Mouse (Mus musculus) limb, embryonic 14.5 days (tissue): ENCODE data around the gene Spib. TPM values are rescaled to one million over a fixed set of nuclear protein-coding genes. Genes with fewer than 3 reads are reported as not detected.

Experiments used
- ATAC-seq: fragments of 200-750 bp; cut with Nextera tagmentation; 2 replicates; pipeline ENCODE4 v1.8.0; 2017; ENCODE audit warnings: low read depth, moderate number of reproducible peaks, moderate TSS enrichment; ENCODE audit not compliant: low FRiP score
- DNase-seq: peaks from one replicate; pipeline ENCODE4 v3.0.0-alpha.2; 2015; ENCODE audit warnings: low spot score
- H3K27ac ChIP-seq: fragments of 300-500 bp; sonication (generic); replicated peaks from 2 replicates; pipeline ENCODE4 v1.5.1; 2014; ENCODE audit warnings: low read depth, mild to moderate bottlenecking, low read length, moderate library complexity, mixed read lengths
- H3K27me3 ChIP-seq: fragments of 300-500 bp; sonication (generic); 2 replicates; pipeline ENCODE4 v1.6.1; 2014; ENCODE audit warnings: low read length, mixed read lengths; ENCODE audit not compliant: control insufficient read depth, insufficient read depth
- H3K36me3 ChIP-seq: fragments of 300-500 bp; sonication (generic); 2 replicates; pipeline ENCODE4 v1.6.1; 2014; ENCODE audit warnings: mild to moderate bottlenecking, low read length, moderate library complexity, mixed read lengths; ENCODE audit not compliant: control insufficient read depth, insufficient read depth
- H3K4me1 ChIP-seq: fragments of 300-500 bp; sonication (generic); 2 replicates; pipeline ENCODE4 v1.6.1; 2014; ENCODE audit warnings: antibody characterized with exemption, low read length, mixed read lengths; ENCODE audit not compliant: control insufficient read depth, insufficient read depth
- H3K4me2 ChIP-seq: fragments of 300-500 bp; sonication (generic); replicated peaks from 2 replicates; pipeline ENCODE4 v1.6.1; 2014; ENCODE audit warnings: low read depth, mild to moderate bottlenecking, low read length, moderate library complexity; ENCODE audit not compliant: severe bottlenecking
- H3K4me3 ChIP-seq: fragments of 300-500 bp; sonication (generic); replicated peaks from 2 replicates; pipeline ENCODE4 v1.5.1; 2014; ENCODE audit warnings: low read length
- H3K9ac ChIP-seq: fragments of 300-500 bp; sonication (generic); 2 replicates; pipeline ENCODE4 v1.6.1; 2014; ENCODE audit warnings: mild to moderate bottlenecking, low read depth, low read length, moderate library complexity; ENCODE audit not compliant: severe bottlenecking
- H3K9me3 ChIP-seq: fragments of 300-500 bp; sonication (generic); 2 replicates; pipeline ENCODE4 v1.6.1; 2016; ENCODE audit warnings: low read length; ENCODE audit not compliant: control insufficient read depth
- POLR2A ChIP-seq: fragments of 200-500 bp; IDR thresholded peaks from 2 replicates; pipeline ENCODE4 v1.8.0; 2012; ENCODE audit warnings: inconsistent platforms, mild to moderate bottlenecking, moderate library complexity, borderline replicate concordance; ENCODE audit not compliant: insufficient read depth, insufficient read length; ENCODE audit errors: extremely low read depth
- WGBS: fragments of 180-500 bp; shearing (Covaris S2); extraction: QIAGEN DNeasy Blood & Tissue Kit; methylation state at CpG from one replicate; pipeline ENCODE4 v1.1.7; 2014; 5-methylcytosine and 5-hydroxymethylcytosine counted together
- polyA plus RNA-seq, 2 experiments: library from polyadenylated mRNA; depleted of rRNA in 1 of 2; stranded (reverse) in 1 of 2; unstranded in 1 of 2; fragments of >200 nt; fragmentation: Nextera tagmentation in 1 of 2; extraction: Ambion mirVana in 1 of 2; gene quantifications; 2 replicates each; pipeline versions ENCODE4 v1.2.1 to v1.2.3; 2012 to 2014

Spib gene
- polyA plus RNA-seq, 2 experiments: 0.59 to 1.1 TPM

- H3K36me3 ChIP-seq: peaks cover 26% of the 10 kb centered on the region
- peaks cover 12% of the 10 kb centered on the region for H3K4me1 ChIP-seq
- H3K4me3 ChIP-seq: no peak overlapping the region
- WGBS: 84% methylated on average over 22 of the region's 22 CpGs
- H3K9ac ChIP-seq: no peak overlapping the region
- DNase-seq (no peak), ATAC-seq (no peak)
- no peak overlapping the region for H3K27ac ChIP-seq
- no peaks in the 10 kb centered on the region for H3K9me3 ChIP-seq
- H3K27me3 ChIP-seq: no peaks in the 10 kb centered on the region
- H3K4me2 ChIP-seq: no peak overlapping the region
- no peak for TF ChIP-seq POLR2A
These were observed 19.9 kb upstream of the Spib start for GRCm38 (mm10) chr7:44551731-44552130.

- Histone ChIP-seq H3K36me3 (peaks cover 27% of the 10 kb centered on the region), H3K27ac (no peak overlapping the region), H3K4me2 (no peak overlapping the region), H3K27me3 (no peaks in the 10 kb centered on the region), H3K9ac (no peak overlapping the region), H3K4me3 (no peak overlapping the region), H3K4me1 (peaks cover 12% of the 10 kb centered on the region), H3K9me3 (no peaks in the 10 kb centered on the region)
- no peak for ATAC-seq
- TF ChIP-seq POLR2A: no peak
- DNase-seq: no peak
- WGBS: 94% methylated on average over 18 of the region's 21 CpGs
These were observed 19.4 kb upstream of the Spib start for GRCm38 (mm10) chr7:44551301-44551700.

- WGBS: 92% methylated on average over 12 of the region's 12 CpGs
- Histone ChIP-seq H3K27ac (no peak overlapping the region), H3K36me3 (peaks cover 29% of the 10 kb centered on the region), H3K4me1 (peaks cover 12% of the 10 kb centered on the region), H3K4me3 (no peak overlapping the region), H3K27me3 (no peaks in the 10 kb centered on the region), H3K4me2 (no peak overlapping the region), H3K9ac (no peak overlapping the region), H3K9me3 (no peaks in the 10 kb centered on the region)
- no peak for ATAC-seq
- no peak for TF ChIP-seq POLR2A
- no peak for DNase-seq
These were observed 18.5 kb upstream of the Spib start for GRCm38 (mm10) chr7:44550409-44550678.

GRCm38 (mm10) chr7:44549621-44550408 lies 17.9 kb upstream of the Spib start:
- DNase-seq: no peak
- Histone ChIP-seq H3K9me3 (no peaks in the 10 kb centered on the region), H3K9ac (no peak overlapping the region), H3K4me3 (no peak overlapping the region), H3K27me3 (no peaks in the 10 kb centered on the region), H3K36me3 (peaks cover 29% of the 10 kb centered on the region), H3K4me2 (no peak overlapping the region), H3K4me1 (peaks cover 12% of the 10 kb centered on the region), H3K27ac (no peak overlapping the region)
- no peak for ATAC-seq
- TF ChIP-seq POLR2A: no peak
- WGBS: 94% methylated on average over 23 of the region's 23 CpGs

- DNase-seq (peak; percentile 99), ATAC-seq (peak; percentile 94)
- Histone ChIP-seq H3K4me3 (peak within 1 kb of the TSS; percentile 56), H3K27ac (peak within 1 kb of the TSS; percentile 56), H3K9me3 (no peaks in the 10 kb centered on the region), H3K4me1 (peaks cover 12% of the 10 kb centered on the region), H3K4me2 (peak within 1 kb of the TSS; percentile 55), H3K27me3 (no peaks in the 10 kb centered on the region), H3K36me3 (peaks cover 29% of the 10 kb centered on the region), H3K9ac (peak within 1 kb of the TSS; percentile 55)
- TF ChIP-seq POLR2A: 0 out of 2 replicates have a peak, but pooled peaks have one; percentile 16
- under 1% methylated on average over 43 of the region's 43 CpGs for WGBS
These were observed 16.7 kb upstream of the Spib start, which contains the start of gene Pold1 for GRCm38 (mm10) chr7:44548497-44549087. Gene Pold1, minus strand, starts transcription at chr7:44548849.

- no peak for ATAC-seq
- WGBS: 19% methylated on average over 5 of the region's 5 CpGs
These were observed 15.9 kb upstream of the Spib start for GRCm38 (mm10) chr7:44547725-44548124.

More at GRCm38 (mm10) chr7:44547725-44548124, 15.9 kb upstream of the Spib start:
- peak overlapping the region; percentile 56 for H3K4me3 ChIP-seq
- peak overlapping the region; percentile 55 for H3K9ac ChIP-seq
- peaks cover 35% of the 10 kb centered on the region for H3K36me3 ChIP-seq
- H3K27me3 ChIP-seq: no peaks in the 10 kb centered on the region
- H3K4me2 ChIP-seq: peak overlapping the region; percentile 55
- TF ChIP-seq POLR2A: no peak
- peaks cover 8% of the 10 kb centered on the region for H3K4me1 ChIP-seq
- no peaks in the 10 kb centered on the region for H3K9me3 ChIP-seq
- no peak for DNase-seq
- H3K27ac ChIP-seq: no peak overlapping the region
